Mouse (Mus musculus) testis, adult 2 months (tissue): ENCODE measurements around the gene Gimap1.

Experiments used
- CTCF ChIP-seq: fragments of 200-500 bp; IDR thresholded peaks from 2 replicates; pipeline ENCODE4 v1.5.1; 2012; ENCODE audit warnings: low read depth, mild to moderate bottlenecking, inconsistent platforms, low read length, moderate library complexity; ENCODE audit not compliant: control insufficient read depth, insufficient read depth, insufficient replicate concordance
- POLR2A ChIP-seq: fragments of 200-500 bp; IDR thresholded peaks from 2 replicates; pipeline ENCODE4 v1.6.1; 2012; ENCODE audit warnings: low read depth, mild to moderate bottlenecking, inconsistent platforms, low read length, moderate library complexity; ENCODE audit not compliant: control insufficient read depth

DNA sequence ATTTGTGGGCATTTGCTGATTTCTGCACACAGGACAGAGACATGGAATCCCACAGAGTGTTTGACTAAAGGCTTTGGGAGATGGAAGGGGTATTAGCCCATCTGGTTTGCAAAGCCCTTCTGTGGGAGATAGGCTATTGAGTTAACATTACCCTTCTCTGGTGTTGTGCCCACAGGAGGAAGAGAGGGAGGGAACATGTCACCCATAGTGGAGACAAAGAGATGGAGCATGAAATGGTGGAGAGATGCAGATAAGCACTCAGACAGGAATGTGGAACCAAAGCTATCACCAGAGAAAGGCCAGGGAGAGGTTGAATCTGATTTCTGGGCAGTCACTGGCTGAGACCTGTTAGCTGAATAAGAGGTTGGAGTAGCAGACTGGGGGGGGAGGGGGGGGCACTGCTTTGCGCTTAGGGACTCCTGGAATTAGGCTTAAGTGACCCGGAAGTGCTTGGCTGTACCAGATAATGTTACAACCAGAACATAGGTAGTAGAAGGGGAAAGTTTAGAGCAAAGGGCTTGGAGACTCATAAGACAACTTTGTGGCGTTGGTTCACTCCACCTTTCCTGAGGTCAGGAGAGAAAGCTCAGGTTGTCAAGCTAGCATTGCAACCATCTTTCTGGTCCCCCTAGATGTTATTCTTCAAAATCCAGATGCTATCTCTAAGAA lies 1.8 kb downstream of the Gimap1 start:
- TF ChIP-seq CTCF (no peak), POLR2A (no peak)
